Mouse (Mus musculus) heart, adult 11 months (tissue): Measurements from ENCODE around the gene A230050P20Rik.
A peak's percentile ranks its signal among the peaks of the same experiment; 100 is the strongest.

Experiments
- DNase-seq: peaks from one replicate; pipeline ENCODE4 v3.0.0; 2022

A230050P20Rik gene

DNA sequence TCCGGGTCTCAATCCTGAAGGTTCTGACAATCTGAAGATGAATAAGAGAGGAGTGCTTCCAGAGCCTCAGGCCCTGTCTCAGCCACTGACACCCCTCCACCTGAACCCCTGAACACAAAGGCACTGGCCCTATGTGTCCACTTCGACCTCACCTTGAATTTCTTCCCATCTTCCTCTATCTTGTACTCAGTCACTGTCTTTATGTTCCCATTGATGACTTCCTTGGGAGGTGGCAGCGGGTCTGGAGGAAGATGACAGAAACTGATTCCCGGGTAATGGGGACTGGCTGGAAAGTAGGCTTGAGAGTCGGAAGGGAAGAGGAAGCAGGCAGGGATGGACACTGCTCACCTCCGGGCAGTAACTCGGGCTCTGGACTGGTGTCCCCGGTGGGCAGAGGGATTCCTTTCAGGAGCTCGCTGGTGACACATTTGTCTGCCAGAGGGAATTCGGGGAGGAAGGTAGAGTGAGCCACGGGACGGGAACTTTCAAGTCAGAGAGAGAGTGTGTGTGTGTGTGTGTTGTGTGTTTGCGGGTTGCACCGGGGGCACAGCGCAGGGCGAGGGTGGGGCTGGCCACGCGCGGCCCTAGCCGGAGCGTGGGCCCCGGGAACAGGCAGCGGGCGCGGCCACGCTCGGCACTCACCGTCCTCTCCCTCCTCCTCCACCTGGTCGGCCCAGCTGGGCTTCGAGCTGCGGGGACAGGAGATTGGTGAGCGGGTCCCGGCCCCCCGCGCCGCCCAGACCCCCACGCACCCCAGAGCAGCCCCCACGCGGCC is 29.5 kb downstream of the A230050P20Rik start:
- DNase-seq = peak; percentile 90

DNA sequence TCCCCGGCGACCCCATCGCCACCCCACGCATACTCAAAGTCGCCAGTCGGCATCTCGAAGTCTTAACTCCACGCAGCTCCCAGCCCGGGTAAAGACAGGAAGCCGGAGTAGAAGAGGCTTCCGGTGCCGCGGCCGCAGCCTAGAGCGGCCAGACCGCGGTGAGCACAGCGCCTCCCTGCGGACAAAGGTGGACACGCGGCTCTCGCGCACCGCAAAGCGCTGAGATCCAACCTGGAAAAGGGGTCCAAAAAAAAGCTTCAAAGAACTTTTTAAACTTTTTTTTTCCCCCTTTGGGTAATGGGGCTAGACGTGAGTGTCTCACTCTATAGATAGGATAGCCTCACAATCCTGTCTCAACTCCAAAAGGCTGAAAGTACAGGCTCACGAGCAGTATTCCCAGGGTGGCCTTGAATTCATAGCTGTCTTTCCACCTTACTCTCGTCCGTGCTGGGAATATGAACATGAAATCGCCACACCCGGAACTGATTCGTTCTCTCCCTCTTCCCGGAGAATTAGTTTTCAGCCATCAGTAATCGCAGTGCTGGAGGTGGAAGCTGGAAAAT is 30.1 kb downstream of the A230050P20Rik start, which contains the start of gene Eif3g:
Eif3g (minus strand) TSS at position 113 of the 563 bp plus-strand sequence.
- peak; percentile 98 for DNase-seq

DNA sequence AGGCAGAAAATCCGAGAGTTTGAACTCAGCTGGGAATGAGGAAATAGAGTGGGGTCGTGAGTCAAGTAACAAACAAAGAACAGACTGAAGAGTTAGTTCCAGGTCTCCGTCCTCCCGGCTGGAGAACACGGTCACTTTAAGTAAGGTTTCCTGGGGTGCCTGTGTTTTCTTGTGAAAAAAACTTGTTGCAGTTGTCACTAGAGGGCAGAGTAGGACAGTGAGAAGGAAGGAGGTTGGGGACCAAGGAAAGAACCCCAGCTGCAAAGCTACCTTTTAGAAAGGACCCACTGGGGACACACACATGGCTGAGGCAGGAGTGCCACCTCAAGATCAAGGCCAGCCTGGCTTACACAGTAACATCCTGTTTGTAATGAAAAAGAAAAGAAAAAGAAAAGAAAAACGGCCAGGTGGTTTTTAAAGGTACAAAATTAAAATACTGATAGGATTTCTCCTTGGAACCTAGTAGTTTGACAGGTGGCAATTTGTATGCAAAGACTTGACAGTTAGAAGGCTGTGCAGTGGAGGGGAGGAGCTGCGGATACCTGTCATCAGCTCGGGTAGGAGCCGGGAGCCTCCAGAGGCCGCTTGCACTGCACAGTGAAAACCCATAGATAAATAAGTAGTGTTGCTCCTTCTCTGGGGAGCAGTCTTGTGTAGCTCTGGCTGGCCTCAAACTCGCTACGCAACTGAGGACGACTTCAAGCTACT is 33.2 kb downstream of the A230050P20Rik start:
- peak; percentile 94 for DNase-seq

DNA sequence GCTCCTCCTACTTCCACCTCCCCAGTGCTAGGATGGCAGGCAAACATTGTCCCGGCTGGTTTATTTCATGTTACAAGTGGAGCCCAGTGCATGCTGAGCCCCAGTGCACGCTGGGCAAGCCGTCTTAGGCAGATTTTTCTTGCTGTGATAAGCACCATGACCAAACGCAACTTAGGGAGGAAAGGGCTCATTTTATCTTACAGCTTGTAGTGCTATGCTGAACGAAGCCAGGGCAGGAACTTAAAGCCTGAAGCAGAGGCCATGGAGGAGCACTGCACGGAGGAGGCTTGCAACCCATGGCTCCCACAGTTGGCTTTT is 33.7 kb downstream of the A230050P20Rik start:
- DNase-seq = no peak

DNA sequence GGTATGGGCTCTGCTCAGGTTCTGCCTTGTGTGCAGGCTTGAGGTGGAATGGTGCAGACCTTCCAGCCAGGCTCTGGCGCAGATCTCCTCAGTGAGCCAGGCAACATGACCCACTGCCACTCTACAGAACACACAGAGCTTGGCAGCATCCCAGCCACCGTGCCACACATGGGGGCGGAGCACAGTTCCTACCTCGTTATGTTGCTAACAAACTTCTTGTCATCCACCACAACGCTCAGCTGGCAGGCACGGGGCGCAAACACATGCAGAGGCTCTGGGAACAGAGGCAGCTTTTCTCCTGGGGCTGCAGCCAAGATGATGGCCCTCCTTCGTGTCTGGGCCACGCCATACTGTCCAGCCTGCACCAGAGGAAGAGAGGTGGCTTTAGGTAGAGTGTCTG is 41.5 kb downstream of the A230050P20Rik start:
- DNase-seq = peak; percentile 94

DNA sequence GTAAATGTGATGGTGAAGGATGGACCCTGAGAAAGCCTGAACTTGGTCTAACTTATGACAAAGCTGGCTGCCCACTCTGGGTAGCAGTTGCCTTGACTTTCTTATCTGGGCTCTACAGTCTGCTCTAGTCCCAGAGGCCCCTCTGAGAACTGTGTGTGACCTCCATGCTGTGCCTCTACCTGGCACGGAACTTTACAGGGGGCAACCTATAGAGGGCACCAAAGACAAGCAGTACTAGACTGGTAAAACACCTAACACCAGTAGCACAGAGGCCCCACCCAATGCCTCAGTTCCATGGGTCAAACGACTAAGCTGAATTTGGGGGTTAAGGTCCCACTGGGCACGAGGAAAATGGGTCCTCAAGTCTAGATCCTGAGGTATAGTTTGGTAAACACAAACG is 47.7 kb downstream of the A230050P20Rik start:
- DNase-seq = peak; percentile 88

DNA sequence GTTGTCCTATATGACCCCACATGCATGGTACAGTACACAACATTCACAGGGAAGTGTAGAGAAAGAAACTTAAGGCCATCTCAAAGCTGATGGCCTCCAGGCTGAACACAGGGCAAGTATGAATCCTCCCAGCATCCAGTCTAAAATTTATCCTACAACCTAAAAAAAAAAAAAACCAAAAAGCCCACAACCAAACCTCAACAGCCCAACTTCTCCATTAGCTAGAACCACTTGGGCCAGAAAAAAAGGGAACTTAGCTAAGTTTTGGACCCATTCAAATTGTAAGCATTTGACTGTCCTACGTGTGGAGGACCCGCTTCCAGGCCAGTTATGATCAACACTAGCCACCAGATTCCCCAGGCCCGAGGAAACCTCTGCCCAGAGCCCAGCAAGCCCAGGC is 54.8 kb downstream of the A230050P20Rik start:
- no peak for DNase-seq
